Mouse (Mus musculus): Measurements from ENCODE around the gene Ccl27a. TPM values are rescaled to one million over a fixed set of nuclear protein-coding genes. Genes with fewer than 3 reads are reported as not detected.
A peak's percentile ranks its signal among the peaks of the same experiment; 100 is the strongest.

Gene Ccl27a
- polyA plus RNA-seq, 1 experiment from 2014 or later: 21.3 TPM

GRCm38 (mm10) chr4:41756440-41756839, 17.6 kb downstream of the Ccl27a start:
- Histone ChIP-seq H3K4me3 (ENCODE audit: low read depth, low read length) (peak overlapping the region; percentile 72), H3K9ac (ENCODE audit: low read length) (0 out of 2 replicates have a peak overlapping the region, but pooled peaks have one; percentile 80), H3K4me2 (replicated peaks; ENCODE audit: low read depth) (peak overlapping the region; percentile 82), H3K4me1 (replicated peaks; ENCODE audit: control insufficient read depth, insufficient read depth) (peaks cover 8% of the 10 kb centered on the region; the same call in 1 of the 2 replicates), H3K36me3 (ENCODE audit: control insufficient read depth, insufficient read depth, low read length) (peaks cover 5% of the 10 kb centered on the region; the same call in 1 of the 2 replicates), H3K27ac (replicated peaks) (no peak overlapping the region), H3K9me3 (ENCODE audit: control insufficient read depth, low read length) (no peaks in the 10 kb centered on the region), H3K27me3 (ENCODE audit: control insufficient read depth, insufficient read depth, low read length) (no peaks in the 10 kb centered on the region)
- WGBS: 73% methylated on average over 8 of the region's 8 CpGs
- ATAC-seq (ENCODE audit: low FRiP score, low TSS enrichment) (no peak), DNase-seq (ENCODE audit: low spot score) (no peak)
- no peak for TF ChIP-seq EP300 (optimal IDR thresholded peaks at IDR 0.05)
- no peak for TF ChIP-seq CTCF (IDR thresholded peaks at IDR 0.05; ENCODE audit: low read depth)

- Histone ChIP-seq H3K4me2 (replicated peaks; ENCODE audit: low read depth) (peak within 1 kb of the TSS; percentile 82), H3K27me3 (ENCODE audit: control insufficient read depth, insufficient read depth, low read length) (no peaks in the 10 kb centered on the region), H3K9ac (ENCODE audit: low read length) (peak within 1 kb of the TSS; percentile 80), H3K9me3 (ENCODE audit: control insufficient read depth, low read length) (no peaks in the 10 kb centered on the region), H3K36me3 (ENCODE audit: control insufficient read depth, insufficient read depth, low read length) (peaks cover 5% of the 10 kb centered on the region; the same call in 1 of the 2 replicates), H3K4me1 (replicated peaks; ENCODE audit: control insufficient read depth, insufficient read depth) (peaks cover under 1% of the 10 kb centered on the region; the same call in 1 of the 2 replicates), H3K4me3 (ENCODE audit: low read depth, low read length) (peak within 1 kb of the TSS; percentile 72), H3K27ac (replicated peaks) (peak within 1 kb of the TSS; percentile 86)
- peak; percentile 91 for DNase-seq (ENCODE audit: low spot score)
- ATAC-seq (ENCODE audit: low FRiP score, low TSS enrichment): peak; percentile 73
- TF ChIP-seq CTCF (IDR thresholded peaks at IDR 0.05; ENCODE audit: low read depth): peak; percentile 93
- TF ChIP-seq EP300 (optimal IDR thresholded peaks at IDR 0.05): no peak
- whole genome bisulfite sequencing: under 1% methylated on average over 54 of the region's 57 CpGs
Measured at GRCm38 (mm10) chr4:41755338-41756305, 18.4 kb downstream of the Ccl27a start, which contains the start of gene Sigmar1. Gene Sigmar1, minus strand, starts transcription at chr4:41756157.

GRCm38 (mm10) chr4:41754797-41755337, 19.2 kb downstream of the Ccl27a start, which contains the start of gene Galt:
Gene Galt, plus strand, starts transcription at chr4:41755228.
- ATAC-seq (ENCODE audit: low FRiP score, low TSS enrichment) (peak; percentile 68), DNase-seq (ENCODE audit: low spot score) (no peak)
- Histone ChIP-seq H3K27me3 (ENCODE audit: control insufficient read depth, insufficient read depth, low read length) (no peaks in the 10 kb centered on the region), H3K4me1 (replicated peaks; ENCODE audit: control insufficient read depth, insufficient read depth) (no peaks in the 10 kb centered on the region; the same call in 1 of the 2 replicates), H3K9me3 (ENCODE audit: control insufficient read depth, low read length) (no peaks in the 10 kb centered on the region), H3K27ac (replicated peaks) (peak within 1 kb of the TSS; percentile 86), H3K36me3 (ENCODE audit: control insufficient read depth, insufficient read depth, low read length) (peaks cover 5% of the 10 kb centered on the region; the same call in 1 of the 2 replicates), H3K9ac (ENCODE audit: low read length) (peak within 1 kb of the TSS; percentile 80), H3K4me3 (ENCODE audit: low read depth, low read length) (peak within 1 kb of the TSS; percentile 72), H3K4me2 (replicated peaks; ENCODE audit: low read depth) (peak within 1 kb of the TSS; percentile 82)
- TF ChIP-seq CTCF (IDR thresholded peaks at IDR 0.05; ENCODE audit: low read depth) (no peak), EP300 (optimal IDR thresholded peaks at IDR 0.05) (no peak)
- WGBS: 13% methylated on average over 14 of the region's 14 CpGs

GRCm38 (mm10) chr4:41745021-41745420, 29.0 kb downstream of the Ccl27a start:
- Histone ChIP-seq H3K4me1 (replicated peaks; ENCODE audit: control insufficient read depth, insufficient read depth) (peaks cover 4% of the 10 kb centered on the region; the same call in 1 of the 2 replicates), H3K9me3 (ENCODE audit: control insufficient read depth, low read length) (no peaks in the 10 kb centered on the region), H3K36me3 (ENCODE audit: control insufficient read depth, insufficient read depth, low read length) (no peaks in the 10 kb centered on the region), H3K4me2 (replicated peaks; ENCODE audit: low read depth) (no peak overlapping the region), H3K9ac (ENCODE audit: low read length) (no peak overlapping the region), H3K27ac (replicated peaks) (no peak overlapping the region), H3K27me3 (ENCODE audit: control insufficient read depth, insufficient read depth, low read length) (no peaks in the 10 kb centered on the region), H3K4me3 (ENCODE audit: low read depth, low read length) (no peak overlapping the region)
- no peak for ATAC-seq (ENCODE audit: low FRiP score, low TSS enrichment)
- TF ChIP-seq EP300 (optimal IDR thresholded peaks at IDR 0.05) (no peak), CTCF (IDR thresholded peaks at IDR 0.05; ENCODE audit: low read depth) (no peak)
- 83% methylated on average over 1 of the region's 1 CpGs for WGBS
- DNase-seq (ENCODE audit: low spot score): no peak

- TF ChIP-seq EP300 (optimal IDR thresholded peaks at IDR 0.05): no peak
- TF ChIP-seq CTCF (IDR thresholded peaks at IDR 0.05; ENCODE audit: low read depth): no peak
- WGBS: 58% methylated on average over 2 of the region's 2 CpGs
- no peak for ATAC-seq (ENCODE audit: low FRiP score, low TSS enrichment)
Measured at GRCm38 (mm10) chr4:41744131-41744530, 29.9 kb downstream of the Ccl27a start.

More at GRCm38 (mm10) chr4:41744131-41744530, 29.9 kb downstream of the Ccl27a start:
- Histone ChIP-seq H3K36me3 (ENCODE audit: control insufficient read depth, insufficient read depth, low read length) (no peaks in the 10 kb centered on the region), H3K4me1 (replicated peaks; ENCODE audit: control insufficient read depth, insufficient read depth) (peaks cover 4% of the 10 kb centered on the region; the same call in 1 of the 2 replicates), H3K4me2 (replicated peaks; ENCODE audit: low read depth) (no peak overlapping the region), H3K9me3 (ENCODE audit: control insufficient read depth, low read length) (no peaks in the 10 kb centered on the region), H3K27me3 (ENCODE audit: control insufficient read depth, insufficient read depth, low read length) (no peaks in the 10 kb centered on the region), H3K27ac (replicated peaks) (no peak overlapping the region), H3K9ac (ENCODE audit: low read length) (no peak overlapping the region), H3K4me3 (ENCODE audit: low read depth, low read length) (no peak overlapping the region)
- no peak for DNase-seq (ENCODE audit: low spot score)

Data from stomach, postnatal 0 days (tissue).